Mouse (Mus musculus): ENCODE results near the gene Kdelc1.

DNA sequence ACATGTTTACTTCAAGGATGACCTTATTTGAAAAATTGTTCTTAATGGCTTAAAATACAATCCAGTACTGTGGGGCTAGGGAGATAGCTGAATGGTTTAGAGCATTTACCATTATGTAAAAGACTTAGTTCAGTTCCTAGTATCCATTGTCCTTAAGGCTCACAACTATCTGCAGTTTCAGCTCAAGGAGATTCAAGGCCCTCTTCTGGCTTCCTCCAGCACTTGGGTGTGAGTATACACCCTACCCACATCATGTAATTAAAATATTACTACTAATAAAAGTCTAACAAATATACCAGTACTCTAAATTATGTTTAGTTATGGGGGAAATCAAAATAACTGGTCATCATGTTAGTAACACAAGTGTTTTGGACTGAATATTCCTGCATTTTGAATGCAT, 1.0 kb downstream of the Kdelc1 start:
- TF ChIP-seq ZNF384 (IDR thresholded peaks at IDR 0.05; ENCODE audit: low read depth, low read length) (no peak), HCFC1 (IDR thresholded peaks at IDR 0.05; ENCODE audit: borderline replicate concordance, insufficient read depth, low read length) (no peak), ZC3H11A (IDR thresholded peaks at IDR 0.05; ENCODE audit: borderline replicate concordance, low read depth, low read length) (no peak), MAFK (IDR thresholded peaks at IDR 0.05; ENCODE audit: insufficient read depth, low read depth, low read length) (no peak), CHD2 (IDR thresholded peaks at IDR 0.05; ENCODE audit: low read depth, low read length) (no peak)

All from ES-E14 (cell line).